Mouse (Mus musculus) c-Kit-positive CD71-positive TER-119-negative erythroid progenitor cells, embryonic 14.5 days (primary cell): ENCODE results near the gene Blm.
A peak's percentile ranks its signal among the peaks of the same experiment; 100 is the strongest.

Experiments used
- DNase-seq: peaks from one replicate; pipeline ENCODE4 v3.0.0-alpha.2; 2013; ENCODE audit warnings: low read depth

Blm gene

DNA sequence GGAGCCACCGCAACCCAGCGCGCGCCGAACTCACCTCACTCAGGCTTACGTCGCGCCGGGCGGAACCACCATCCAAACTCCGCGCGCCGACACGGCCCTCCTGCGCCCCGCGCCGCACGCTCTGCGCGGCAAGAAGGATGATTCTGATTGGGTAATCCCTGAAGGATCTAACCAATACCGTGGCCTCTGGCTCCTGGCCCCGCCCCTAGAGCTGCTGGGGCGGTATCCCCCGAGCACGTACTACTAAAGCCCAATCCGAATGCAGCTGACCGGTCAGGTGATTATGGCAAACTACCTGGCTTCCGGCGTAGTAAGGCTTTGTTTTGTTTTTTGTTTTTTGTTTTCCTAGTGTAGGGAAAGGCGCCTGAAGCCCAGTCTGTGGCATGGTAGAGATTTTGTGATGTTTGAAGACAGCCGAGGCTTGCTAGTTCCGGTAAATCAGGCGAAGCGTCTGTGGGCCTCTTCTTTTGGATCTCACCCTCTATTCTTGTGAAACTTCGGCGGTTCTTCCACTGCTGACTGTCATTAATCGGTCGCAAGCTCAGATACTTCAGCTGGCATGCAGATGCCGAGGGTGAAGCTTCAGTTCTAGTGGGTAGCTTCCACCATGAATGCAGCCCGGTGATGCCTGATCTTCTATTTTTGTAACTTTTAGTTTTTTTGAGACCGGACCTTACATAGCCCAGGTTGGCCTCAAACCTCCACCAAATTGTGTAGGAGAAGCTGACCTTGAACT lies at the start of gene Blm:
Gene Blm, minus strand, starts transcription at position 111 of the 736 bp plus-strand sequence.
- DNase-seq: peak; percentile 97

DNA sequence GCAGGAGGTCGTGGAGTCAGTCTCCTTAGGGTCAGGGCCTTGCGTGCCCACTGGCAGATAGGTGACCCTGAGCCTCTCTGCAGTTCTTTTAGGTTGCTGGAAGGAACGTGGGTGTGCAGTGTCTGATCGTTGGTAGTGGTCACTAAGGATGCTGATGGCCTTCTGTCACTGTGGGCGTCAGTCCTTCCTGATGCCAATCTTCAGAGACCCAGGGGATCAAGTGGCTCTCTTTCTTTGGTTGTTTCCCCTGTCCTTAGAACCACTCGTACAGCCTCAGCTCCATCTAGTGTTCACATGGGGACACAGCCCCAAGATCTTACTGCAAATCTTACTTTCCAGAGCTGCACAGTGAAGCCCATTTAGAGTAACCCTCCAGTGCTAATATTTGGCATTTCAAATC lies 49.1 kb upstream of the Blm start:
- DNase-seq: peak; percentile 23

GRCm38 (mm10) chr7:80582821-80583451 lies 48.0 kb upstream of the Blm start:
- DNase-seq: no peak

GRCm38 (mm10) chr7:80580368-80580767 lies 45.4 kb upstream of the Blm start:
- DNase-seq: no peak

DNA sequence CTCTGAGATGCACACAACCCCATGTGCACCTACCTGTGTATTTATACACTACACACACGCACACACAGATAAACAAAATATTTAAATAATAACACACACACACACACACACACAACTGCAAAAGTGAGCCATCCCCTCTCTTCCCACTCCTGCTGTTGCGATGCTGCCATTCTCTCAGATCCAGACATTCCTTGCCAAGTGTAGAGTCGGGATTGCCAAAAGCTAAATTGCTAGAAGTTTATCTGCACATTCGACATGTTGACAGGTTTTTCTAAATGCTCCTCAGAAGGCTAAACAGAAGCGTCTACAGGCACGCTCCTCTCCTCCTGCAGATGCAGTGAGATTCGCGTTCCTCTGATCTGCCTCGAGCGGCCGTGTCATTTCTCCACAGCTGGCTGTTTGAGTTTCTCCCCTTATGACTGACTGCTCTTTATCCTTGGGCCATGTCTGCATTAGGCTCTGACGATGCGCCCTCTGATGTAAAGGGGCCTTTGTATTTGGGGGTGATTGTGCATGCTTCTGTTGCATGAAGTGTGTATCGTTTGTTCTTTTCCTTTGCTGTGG lies 42.6 kb upstream of the Blm start:
- no peak for DNase-seq

DNA sequence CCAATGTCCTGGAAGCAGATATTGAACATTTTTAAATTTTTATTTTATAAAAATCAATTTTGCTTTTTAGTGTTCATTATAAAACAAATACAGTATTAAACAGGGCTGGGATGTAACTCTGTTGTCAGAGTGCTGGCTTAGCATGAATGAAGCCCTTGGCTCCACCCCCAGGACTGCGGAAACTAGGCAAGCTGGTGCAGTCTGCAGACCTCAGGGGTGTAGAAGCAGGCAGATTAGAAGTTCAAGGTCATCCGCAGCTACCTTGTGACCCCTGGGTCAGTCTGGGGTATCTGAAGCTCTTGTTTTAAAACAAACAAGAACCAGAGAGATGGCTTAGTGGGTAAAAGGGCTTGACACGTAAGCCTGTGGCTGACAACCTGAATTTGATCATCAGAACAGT lies 41.7 kb upstream of the Blm start:
- DNase-seq: no peak

DNA sequence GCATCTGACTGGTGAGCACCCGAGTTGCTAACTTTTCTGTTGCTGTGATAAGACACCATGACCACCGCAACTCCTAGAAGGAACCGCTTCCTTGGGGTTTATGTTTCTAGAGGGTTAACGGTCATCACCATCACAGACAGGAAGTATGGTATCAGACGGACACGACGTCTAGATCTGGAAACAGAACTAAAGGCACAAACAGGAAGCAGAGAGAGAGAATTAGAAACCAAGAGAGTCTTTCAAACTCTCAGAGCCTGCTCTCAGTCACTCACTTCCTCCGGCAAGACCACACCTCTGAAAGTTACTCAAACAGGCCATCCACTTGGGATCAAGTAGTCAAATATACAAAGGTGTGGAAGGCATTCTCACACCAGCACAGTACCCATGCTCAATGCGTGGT lies 40.8 kb upstream of the Blm start:
- no peak for DNase-seq

DNA sequence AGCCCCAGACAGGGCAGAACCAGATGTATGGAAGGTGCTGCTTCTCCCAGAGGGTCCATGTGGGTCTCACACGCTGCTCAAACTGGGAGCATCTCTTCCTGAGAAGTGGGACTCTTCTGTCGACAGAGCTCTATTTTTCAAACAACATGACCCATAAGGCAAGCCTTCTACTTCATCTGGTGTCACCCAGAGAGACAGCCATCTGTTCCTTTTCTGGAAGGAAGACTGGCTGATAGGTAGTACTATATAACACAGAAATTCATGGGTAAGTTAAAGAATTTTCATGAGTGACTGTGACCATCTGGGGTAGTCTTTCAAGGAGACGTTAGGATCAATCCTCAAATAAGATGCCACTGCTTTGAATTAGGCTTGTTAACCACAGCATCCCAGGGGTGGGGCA lies 38.2 kb upstream of the Blm start:
- no peak for DNase-seq

DNA sequence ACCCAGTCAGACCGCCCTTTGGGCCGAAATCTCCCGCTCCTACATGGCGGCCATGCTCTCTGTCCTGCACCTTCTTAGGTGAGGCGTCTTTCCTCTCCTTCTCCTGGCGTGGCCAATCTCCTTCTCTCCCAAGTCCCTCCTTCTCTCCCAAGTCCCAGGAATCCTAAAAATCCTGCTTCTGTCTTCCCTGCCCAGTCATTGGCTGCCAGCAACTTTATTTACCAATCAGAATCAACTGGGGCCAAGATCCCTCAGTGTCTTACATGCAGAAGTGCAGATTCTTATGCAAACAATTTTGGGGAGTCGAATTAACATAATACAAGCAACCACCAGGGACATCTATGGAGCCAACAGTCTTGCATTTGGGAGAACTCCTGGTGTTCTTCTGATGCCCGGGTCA lies 33.1 kb upstream of the Blm start:
- DNase-seq: no peak

- DNase-seq: no peak
Measured at GRCm38 (mm10) chr7:80561931-80562330, 27.0 kb upstream of the Blm start.

DNA sequence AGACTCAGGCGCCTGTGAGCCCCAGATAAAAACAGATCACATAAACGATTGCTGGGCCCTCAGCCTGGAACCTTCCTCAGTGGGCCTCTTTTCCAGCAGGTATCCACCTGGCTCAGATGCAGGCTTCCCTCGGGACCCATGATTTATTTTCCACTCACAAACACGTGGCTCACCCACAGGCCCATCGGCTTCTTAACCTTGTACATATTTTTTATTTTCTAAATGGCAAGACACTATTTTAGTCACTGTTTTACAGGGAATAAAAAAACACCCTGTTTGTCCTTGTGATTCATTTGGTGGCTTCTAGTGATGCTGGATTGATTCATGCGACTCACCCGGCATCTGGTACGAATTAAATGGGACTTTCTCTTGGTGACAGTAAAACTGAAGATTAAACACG lies 26.4 kb upstream of the Blm start:
- DNase-seq: no peak

- no peak for DNase-seq
Measured at GRCm38 (mm10) chr7:80558572-80558971, 23.7 kb upstream of the Blm start.

- no peak for DNase-seq
Measured at GRCm38 (mm10) chr7:80558101-80558500, 23.2 kb upstream of the Blm start.

- DNase-seq: no peak
Measured at GRCm38 (mm10) chr7:80557161-80557560, 22.2 kb upstream of the Blm start.

DNA sequence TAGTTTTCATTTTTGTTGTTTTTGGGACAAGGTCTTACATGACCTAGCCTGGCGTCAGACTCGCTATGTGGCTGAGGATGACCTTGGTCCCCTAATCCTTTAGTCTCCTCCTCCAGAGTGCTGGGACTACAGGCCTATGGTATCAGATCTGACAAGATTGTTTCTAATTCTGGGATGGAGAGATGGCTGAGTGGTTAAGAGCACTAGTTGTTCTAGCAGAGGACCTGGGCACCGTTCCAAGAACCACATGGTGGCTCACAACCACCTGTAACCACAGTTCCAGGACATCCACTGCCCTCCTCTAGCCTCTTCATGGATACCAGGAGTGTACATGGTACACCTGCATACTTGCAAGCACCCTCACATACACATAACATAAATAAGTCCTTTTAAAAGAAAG lies 21.2 kb upstream of the Blm start:
- DNase-seq: no peak

- no peak for DNase-seq
Measured at GRCm38 (mm10) chr7:80555146-80555545, 20.2 kb upstream of the Blm start.

DNA sequence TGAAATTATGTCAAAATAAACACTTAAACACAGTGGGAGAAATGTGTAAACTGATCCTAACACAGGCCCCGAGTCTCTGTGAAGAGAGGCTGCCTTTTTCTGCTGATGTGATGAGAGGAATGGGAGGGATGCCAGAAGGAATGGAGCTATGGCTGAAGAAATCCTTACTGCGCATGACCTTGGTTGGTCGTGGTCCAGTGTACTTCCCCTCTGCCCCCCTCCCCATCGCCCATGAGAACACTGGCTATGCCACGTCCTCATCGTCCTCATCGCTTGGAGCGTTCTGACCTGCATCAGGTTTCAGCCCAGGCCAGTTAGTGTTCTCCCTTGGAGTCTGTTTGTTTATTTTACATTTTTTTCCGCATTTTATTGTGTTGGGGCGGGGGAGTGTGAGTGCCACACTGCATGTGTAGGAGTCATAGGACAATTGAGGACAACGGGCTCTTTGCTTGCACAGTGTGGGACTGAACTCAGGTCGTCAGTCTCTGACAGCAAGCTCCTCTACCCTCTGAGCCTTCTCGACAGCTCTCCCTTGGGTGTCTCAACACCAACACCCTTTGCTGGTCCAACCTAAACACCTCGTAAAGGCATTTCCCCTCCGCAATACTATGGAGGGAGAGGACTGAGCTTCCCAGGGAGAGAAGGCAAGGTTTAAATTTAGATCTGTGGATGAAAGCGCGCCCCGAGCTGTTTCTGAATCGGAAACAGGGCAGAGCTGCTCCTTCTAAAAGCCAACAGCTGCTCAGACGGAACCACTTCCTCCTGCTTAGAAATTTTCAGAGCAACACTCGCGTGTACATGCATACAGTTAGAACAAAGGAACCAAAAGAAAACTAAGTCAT lies 19.5 kb upstream of the Blm start:
- DNase-seq: no peak

DNA sequence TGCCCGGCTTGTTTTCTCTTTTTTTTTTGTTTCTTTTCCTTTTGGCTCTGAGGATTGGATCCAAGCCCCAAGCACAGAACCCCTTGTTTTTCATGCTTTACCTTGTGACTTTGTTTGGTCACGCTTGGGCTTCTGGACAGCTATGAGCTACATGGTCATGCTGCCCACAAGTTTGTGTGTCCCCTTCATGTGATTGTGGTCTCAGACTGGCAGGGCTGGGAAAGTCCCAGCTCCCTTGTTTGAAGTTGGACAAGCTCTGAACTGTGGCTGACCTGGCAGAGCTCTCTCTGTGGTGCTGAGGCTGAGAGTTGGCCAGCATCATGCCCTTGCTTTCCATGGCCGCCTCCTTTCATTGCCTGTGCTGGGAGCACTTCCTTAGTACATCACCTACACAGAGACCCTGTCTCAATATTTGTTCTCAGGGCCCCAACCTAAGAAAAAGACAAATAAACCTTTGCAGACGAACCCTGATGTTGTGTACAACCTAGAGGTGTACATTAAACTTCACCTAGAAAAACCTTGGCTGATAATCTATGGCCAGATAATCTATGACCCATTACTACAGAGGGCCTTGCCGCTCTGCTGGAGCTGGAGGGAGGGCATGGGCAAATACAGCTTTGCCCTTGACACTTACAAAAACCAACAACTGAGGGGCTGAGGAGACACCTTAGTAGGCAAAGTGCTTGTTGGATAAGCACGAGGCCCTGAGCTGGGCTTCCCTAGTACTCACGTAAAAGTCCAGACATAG lies 13.8 kb upstream of the Blm start:
- DNase-seq: no peak

- DNase-seq: peak; percentile 64
Measured at GRCm38 (mm10) chr7:80542139-80542831, 7.4 kb upstream of the Blm start.

GRCm38 (mm10) chr7:80539581-80539980 lies 4.7 kb upstream of the Blm start:
- DNase-seq: no peak

DNA sequence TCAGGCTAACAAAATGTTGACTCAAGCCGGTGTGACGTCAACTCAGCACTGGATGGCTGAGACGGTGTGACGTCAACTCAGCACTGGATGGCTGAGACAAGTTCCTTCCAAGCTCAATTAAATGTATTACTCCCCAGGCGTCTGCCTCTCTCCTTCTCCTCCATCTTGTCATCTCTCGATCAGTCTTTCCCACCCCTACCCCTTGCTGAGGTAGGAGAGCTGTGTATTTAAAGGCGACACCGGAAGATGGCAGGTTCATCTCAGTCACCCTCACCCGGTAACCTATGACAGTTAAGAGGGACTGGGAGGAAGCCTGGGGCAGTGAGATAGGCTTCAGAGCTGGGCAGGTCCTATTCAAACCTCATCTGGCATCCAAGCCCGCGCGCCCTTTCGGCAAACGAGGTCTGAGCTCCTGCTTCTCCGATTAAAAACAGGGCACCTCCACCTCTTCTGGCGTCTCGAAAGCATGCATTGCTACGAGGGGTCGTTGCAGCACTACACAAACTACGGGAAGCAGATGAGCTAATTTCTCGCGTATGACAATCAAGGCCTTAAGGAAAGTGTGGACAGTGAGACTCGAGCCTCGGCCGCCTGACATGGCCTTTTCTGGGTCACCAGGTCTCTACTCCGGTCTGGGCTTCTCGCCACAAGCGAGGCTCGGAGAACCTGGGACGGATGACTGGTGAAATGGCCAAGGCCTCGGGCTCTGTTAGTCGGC lies 469 bp downstream of the Blm start:
- DNase-seq: peak; percentile 71
